Mouse (Mus musculus) adrenal gland (tissue): ENCODE data around the gene Tmem160.

Source experiments
- intact Hi-C: fragments of 180-260 bp; cut with DNase I; formaldehyde crosslinking; loops from one replicate; pipeline ENCODE4 v1.15.1; 2025

The Tmem160 gene

GRCm38 (mm10) chr7:16477628-16478027 lies 25.0 kb downstream of the Tmem160 start, which contains the start of gene Npas1:
TSS of gene Npas1 (minus strand) at chr7:16477728.
- intact Hi-C loops: no loop called here

GRCm38 (mm10) chr7:16488816-16489215 lies 36.2 kb downstream of the Tmem160 start:
- intact Hi-C loops: loop anchor here (10.0 kb wide), 1 partner anchor 206 kb away; no protein-coding TSS in a partner anchor

DNA sequence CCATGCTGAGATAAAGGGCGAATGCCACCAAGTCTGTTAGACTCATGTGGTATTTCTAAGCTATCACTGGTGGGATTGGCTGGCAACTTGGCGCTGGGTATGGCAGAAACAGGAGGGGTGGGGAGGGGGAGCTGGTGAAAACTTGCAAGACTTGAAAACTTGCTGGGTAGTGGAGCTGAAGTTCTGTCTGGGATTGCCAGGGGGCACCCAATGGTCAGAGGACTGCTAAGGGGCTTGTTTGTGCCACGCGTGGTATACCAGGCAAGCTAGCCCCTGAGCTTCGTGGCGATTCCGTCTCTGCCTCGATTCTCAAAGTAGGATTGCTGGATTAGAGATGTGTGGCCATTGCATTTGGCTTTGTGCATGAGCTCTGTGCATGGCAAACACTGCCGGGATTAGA lies 37.4 kb downstream of the Tmem160 start:
- intact Hi-C loops: loop anchor here (5.0 to 10.0 kb wide), 2 partner anchors 127 to 205 kb away; no protein-coding TSS in a partner anchor

DNA sequence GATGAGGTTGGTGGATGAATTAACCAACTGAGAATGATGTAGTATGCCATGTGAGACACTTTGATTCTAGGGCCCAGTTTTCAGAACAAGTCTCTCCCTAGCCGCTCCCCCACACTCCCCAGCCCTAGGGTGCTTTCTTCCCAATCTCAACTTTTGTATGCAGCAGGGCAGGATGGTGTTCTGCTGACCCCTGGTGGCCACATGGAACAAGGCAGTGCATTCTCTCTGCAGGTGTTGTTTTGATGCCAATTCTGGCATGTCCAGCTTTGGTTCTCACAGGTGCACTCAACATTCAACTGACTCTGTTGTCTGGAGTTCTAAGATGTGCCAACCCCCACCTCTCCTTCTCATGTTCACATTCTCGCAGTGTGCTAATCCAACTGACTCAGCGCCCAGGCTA lies 39.2 kb downstream of the Tmem160 start:
- intact Hi-C loops: loop anchor here (5.0 kb wide), 1 partner anchor 126 kb away; no protein-coding TSS in a partner anchor

GRCm38 (mm10) chr7:16492211-16492610 lies 39.6 kb downstream of the Tmem160 start:
- intact Hi-C loops: loop anchor here (5.0 kb wide), 1 partner anchor 125 kb away; no protein-coding TSS in a partner anchor

GRCm38 (mm10) chr7:16493361-16493760 lies 40.8 kb downstream of the Tmem160 start:
- intact Hi-C loops: loop anchor here (5.0 kb wide), 1 partner anchor 124 kb away; no protein-coding TSS in a partner anchor

GRCm38 (mm10) chr7:16496260-16496659 lies 43.7 kb downstream of the Tmem160 start:
- intact Hi-C loops: loop anchor here (5.0 kb wide), 1 partner anchor 39 kb away; no protein-coding TSS in a partner anchor

DNA sequence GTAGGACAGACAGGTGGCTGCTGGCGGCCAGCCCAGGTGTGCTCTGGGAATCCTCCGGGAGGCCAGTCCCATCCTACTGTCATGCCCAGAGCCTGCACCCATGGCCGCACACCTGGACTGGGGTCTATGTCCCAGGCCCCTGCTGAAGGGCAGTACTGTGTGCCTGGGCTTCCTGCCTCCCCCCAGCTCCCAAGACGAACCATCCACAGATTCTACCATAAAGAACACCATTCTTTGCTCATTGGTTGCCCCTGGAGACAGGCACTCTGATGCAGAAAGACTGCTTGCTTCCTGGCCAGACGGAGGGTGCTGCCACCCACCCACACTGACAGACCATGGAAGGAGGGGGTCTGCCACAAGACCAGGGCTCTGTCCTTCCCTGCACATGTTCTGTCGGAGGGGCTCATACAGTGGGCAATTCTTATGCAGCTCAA lies 47.1 kb downstream of the Tmem160 start:
- intact Hi-C loops: loop anchor here (5.0 kb wide), 1 partner anchor 42 kb away; no protein-coding TSS in a partner anchor

DNA sequence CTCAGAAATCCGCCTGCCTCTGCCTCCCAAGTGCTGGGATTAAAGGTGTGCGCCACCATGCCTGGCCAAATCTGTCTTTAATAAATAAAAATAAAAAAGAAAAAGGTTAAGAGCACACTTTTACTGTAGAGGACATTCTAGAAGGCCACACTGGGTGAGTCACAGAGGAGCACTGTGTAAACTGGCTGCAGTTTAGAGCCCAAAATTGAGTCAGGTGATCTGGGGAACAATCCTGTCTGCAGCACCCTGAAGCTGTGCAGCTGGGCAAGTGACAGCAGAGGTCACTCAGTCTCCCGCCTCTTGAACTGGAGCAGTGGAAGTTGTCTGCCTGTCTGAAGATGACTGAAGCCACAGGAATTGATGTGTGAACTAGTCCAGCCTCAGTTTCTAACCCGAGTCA lies 49.0 kb downstream of the Tmem160 start:
- intact Hi-C loops: no loop called here

DNA sequence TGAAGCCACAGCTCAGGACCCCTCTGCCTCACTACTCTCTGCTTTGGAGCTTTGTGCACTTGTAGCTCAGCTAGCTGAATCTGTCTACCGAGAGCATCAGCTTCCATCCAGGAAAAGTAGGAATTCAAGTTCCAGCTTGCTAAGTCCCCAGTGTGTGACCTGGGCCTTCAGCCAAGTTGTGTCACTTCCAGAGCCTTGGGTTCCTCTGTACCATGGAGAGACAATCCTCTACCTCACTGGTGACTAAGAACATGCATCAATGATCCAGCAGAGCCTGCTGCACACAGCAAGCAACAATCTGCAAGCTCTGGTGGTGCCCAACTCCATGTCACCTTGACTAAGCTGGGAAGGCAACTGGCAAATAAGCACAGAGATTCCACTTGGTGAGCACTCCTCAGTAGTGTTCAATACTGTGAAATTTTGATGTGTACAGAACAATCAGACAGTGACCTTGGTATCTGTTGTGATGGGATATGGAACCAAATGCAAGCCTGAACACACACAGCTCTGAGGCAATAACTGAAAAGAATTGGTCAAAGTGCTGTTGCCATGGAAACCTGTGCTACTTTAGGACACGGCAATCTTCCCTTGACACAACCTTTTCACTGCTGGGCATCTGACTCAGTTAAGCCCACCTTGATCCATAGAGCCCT lies 52.1 kb downstream of the Tmem160 start:
- intact Hi-C loops: no loop called here
